Mouse (Mus musculus) bone marrow, adult 2 months (tissue): Measurements from ENCODE around the gene Clstn2.

ENCODE experiments used
- CTCF ChIP-seq: fragments of 200-500 bp; IDR thresholded peaks from 2 replicates; pipeline ENCODE4 v1.5.1; 2011; ENCODE audit warnings: low read length, control low read depth; ENCODE audit not compliant: control insufficient read depth, insufficient read depth
- POLR2A ChIP-seq: fragments of 200-500 bp; IDR thresholded peaks from 2 replicates; pipeline ENCODE4 v1.6.1; 2011; ENCODE audit warnings: low read depth, mild to moderate bottlenecking, control low read depth, low read length, borderline replicate concordance; ENCODE audit not compliant: control insufficient read depth

DNA sequence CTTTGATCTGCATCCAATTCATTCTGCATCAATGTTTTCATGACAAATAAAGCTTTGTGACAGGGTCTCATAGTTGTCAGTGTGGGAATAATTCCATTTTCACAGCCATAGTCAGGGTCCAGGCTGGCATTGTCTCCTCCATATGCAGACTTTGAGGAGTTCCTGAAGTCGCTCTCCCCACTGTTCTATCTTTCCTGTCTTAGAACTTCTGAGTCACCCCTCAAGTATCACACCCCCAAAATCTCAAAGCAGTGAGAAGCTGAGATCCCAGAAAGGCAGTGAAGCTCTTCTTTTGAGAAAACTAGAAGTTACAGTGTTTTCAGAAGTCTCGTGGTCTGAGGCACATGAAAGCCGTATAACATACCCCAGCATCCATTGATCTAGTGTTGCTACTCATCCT is 320.1 kb downstream of the Clstn2 start:
- TF ChIP-seq CTCF (no peak), POLR2A (no peak)
